Mouse (Mus musculus) liver, adult 2 months (tissue): ENCODE measurements around the gene Amhr2. TPM values are rescaled to one million over a fixed set of nuclear protein-coding genes. Genes with fewer than 3 reads are reported as not detected.

Experiments used
- DNase-seq: peaks from one replicate; pipeline ENCODE4 v3.0.0-alpha.2; 2011; ENCODE audit warnings: low read depth, low spot score; ENCODE audit errors: extremely low read depth
- H3K27ac ChIP-seq: fragments of 200-500 bp; replicated peaks from 2 replicates; pipeline ENCODE4 v1.5.1; 2012; ENCODE audit warnings: low read depth, mild to moderate bottlenecking, control low read depth, inconsistent platforms, low read length; ENCODE audit not compliant: insufficient read depth
- H3K27me3 ChIP-seq: fragments of 200-500 bp; 2 replicates; pipeline ENCODE4 v1.6.1; 2012; ENCODE audit warnings: mild to moderate bottlenecking, moderate library complexity, low read length, inconsistent platforms; ENCODE audit not compliant: control insufficient read depth, insufficient read depth
- H3K36me3 ChIP-seq: fragments of 200-500 bp; 2 replicates; pipeline ENCODE4 v1.6.1; 2012; ENCODE audit warnings: low read length, inconsistent platforms; ENCODE audit not compliant: control insufficient read depth, insufficient read depth
- H3K4me1 ChIP-seq: fragments of 200-500 bp; 2 replicates; pipeline ENCODE4 v1.6.1; 2011; ENCODE audit warnings: low read length; ENCODE audit not compliant: control insufficient read depth, insufficient read depth
- H3K4me3 ChIP-seq: fragments of 200-500 bp; 2 replicates; pipeline ENCODE4 v1.5.1; 2011; ENCODE audit warnings: low read depth, mild to moderate bottlenecking, control low read depth, low read length, moderate library complexity; ENCODE audit not compliant: insufficient read depth
- H3K79me2 ChIP-seq: fragments of 200-500 bp; 2 replicates; pipeline ENCODE4 v1.6.1; 2012; ENCODE audit warnings: inconsistent platforms, mild to moderate bottlenecking, low read length, moderate library complexity; ENCODE audit not compliant: control insufficient read depth, insufficient read depth
- H3K9ac ChIP-seq: fragments of 200-500 bp; 2 replicates; pipeline ENCODE4 v1.6.1; 2012; ENCODE audit warnings: low read depth, mild to moderate bottlenecking, control low read depth, inconsistent platforms, low read length
- CTCF ChIP-seq: fragments of 200-500 bp; IDR thresholded peaks from 2 replicates; pipeline ENCODE4 v1.5.1; 2011; ENCODE audit warnings: low read depth, low read length, control low read depth
- POLR2A ChIP-seq: fragments of 200-500 bp; IDR thresholded peaks from 2 replicates; pipeline ENCODE4 v1.6.1; 2011; ENCODE audit warnings: low read length, control low read depth; ENCODE audit not compliant: insufficient read depth; ENCODE audit errors: extremely low read depth
- WGBS: fragments of 180-500 bp; shearing (Covaris S2); methylation state at CpG from one replicate; pipeline ENCODE4 v1.1.7; 2018; 5-methylcytosine and 5-hydroxymethylcytosine counted together
- polyA plus RNA-seq: library from polyadenylated mRNA; depleted of rRNA; stranded (reverse); fragments of >200 nt; gene quantifications from 2 replicates; pipeline ENCODE4 v1.2.3, GENCODE M21; 2012
- total RNA-seq: library from RNA; depleted of rRNA; stranded (reverse); fragments of >200 nt; gene quantifications from 2 replicates; pipeline ENCODE4 v1.2.3, GENCODE M21; 2014

Amhr2 gene
- total and polyA plus RNA-seq, 2 experiments, result 0.09 to 0.40 TPM

DNA sequence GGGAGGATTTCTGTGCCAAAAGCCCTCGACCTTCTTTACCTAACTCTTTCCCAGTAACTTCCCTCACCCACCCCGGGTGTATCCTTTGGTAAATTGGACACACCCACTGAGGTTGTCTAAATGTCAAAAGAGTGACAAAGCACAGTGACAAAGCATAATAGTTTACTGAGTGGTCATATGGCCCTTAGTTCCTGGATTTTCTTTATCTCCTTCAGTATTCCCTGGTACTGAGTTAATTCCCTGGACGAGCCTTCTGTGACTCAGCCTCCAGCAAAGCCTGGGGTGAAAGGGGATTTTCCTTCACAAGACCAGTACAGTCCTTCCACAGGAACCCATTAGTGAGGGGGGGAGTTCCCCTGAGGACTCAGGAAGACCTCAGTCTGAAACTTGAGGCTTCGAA, 15.8 kb downstream of the Amhr2 start:
- TF ChIP-seq POLR2A (no peak), CTCF (no peak)
- H3K4me3 ChIP-seq, result no peak overlapping the region
- no peaks in the 10 kb centered on the region; the same call in 1 of the 2 replicates for H3K79me2 ChIP-seq
- no peak for DNase-seq
- no peaks in the 10 kb centered on the region for H3K27me3 ChIP-seq
- H3K9ac ChIP-seq, result no peak overlapping the region
- H3K4me1 ChIP-seq, result peaks cover 9% of the 10 kb centered on the region
- 70% methylated on average over 4 of the region's 4 CpGs for WGBS
- H3K27ac ChIP-seq, result no peak overlapping the region
- H3K36me3 ChIP-seq, result peaks cover 7% of the 10 kb centered on the region; the same call in 1 of the 2 replicates

GRCm38 (mm10) chr15:102461430-102462075, 16.4 kb downstream of the Amhr2 start:
- no peak overlapping the region for H3K27ac ChIP-seq
- H3K79me2 ChIP-seq, result no peaks in the 10 kb centered on the region; the same call in 1 of the 2 replicates
- H3K36me3 ChIP-seq, result peaks cover 7% of the 10 kb centered on the region; the same call in 1 of the 2 replicates
- H3K4me1 ChIP-seq, result peaks cover 9% of the 10 kb centered on the region
- no peak overlapping the region for H3K4me3 ChIP-seq
- TF ChIP-seq CTCF, result no peak
- no peak for TF ChIP-seq POLR2A
- H3K9ac ChIP-seq, result no peak overlapping the region
- no peak for DNase-seq
- H3K27me3 ChIP-seq, result no peaks in the 10 kb centered on the region
- 78% methylated on average over 9 of the region's 9 CpGs for WGBS

GRCm38 (mm10) chr15:102463666-102464065, 18.5 kb downstream of the Amhr2 start:
- Histone ChIP-seq H3K79me2 (no peaks in the 10 kb centered on the region; the same call in 1 of the 2 replicates), H3K27me3 (no peaks in the 10 kb centered on the region), H3K4me1 (peaks cover 9% of the 10 kb centered on the region), H3K27ac (no peak overlapping the region), H3K9ac (no peak overlapping the region), H3K36me3 (peaks cover 7% of the 10 kb centered on the region; the same call in 1 of the 2 replicates), H3K4me3 (no peak overlapping the region)
- TF ChIP-seq CTCF (peak; percentile 21; the same call in 1 of the 2 replicates), POLR2A (no peak)
- DNase-seq, result peak; percentile 34

DNA sequence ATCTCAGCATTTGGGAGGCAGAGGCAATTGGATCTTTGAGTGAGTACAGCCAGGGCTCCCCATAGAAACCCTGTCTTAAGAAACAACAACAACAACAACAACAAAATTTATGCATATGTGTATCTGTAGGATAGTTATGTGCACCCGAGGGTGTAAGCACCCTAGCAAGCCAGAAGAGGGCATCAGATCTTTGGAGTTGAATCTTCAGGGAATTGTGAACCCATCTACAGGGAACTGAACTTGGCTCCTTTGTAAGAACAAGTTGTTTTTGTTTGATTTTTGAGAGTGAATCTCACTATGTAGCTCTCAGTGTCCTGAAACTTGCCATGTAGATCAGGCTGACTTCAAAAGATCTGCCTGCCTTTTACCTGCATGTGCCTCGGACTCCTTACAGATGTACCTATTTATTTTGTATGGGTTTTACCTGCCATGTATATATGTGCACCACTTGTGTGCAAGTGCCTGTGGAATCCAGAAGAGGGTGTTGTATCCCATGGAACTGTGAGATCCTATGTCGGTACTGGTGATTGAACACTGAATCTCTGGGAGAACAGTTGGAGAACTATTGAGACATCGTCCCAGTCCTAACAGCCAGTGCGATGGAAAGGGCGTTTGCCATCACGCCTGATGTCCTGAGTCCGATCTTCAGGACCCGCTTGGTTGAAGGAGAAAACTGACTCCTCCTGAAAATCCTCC, 23.7 kb downstream of the Amhr2 start:
- Histone ChIP-seq H3K9ac (no peak overlapping the region), H3K27me3 (no peaks in the 10 kb centered on the region), H3K4me1 (peaks cover 9% of the 10 kb centered on the region; the same call in 1 of the 2 replicates), H3K79me2 (peaks cover 8% of the 10 kb centered on the region), H3K36me3 (peaks cover 7% of the 10 kb centered on the region), H3K27ac (no peak overlapping the region), H3K4me3 (no peak overlapping the region)
- WGBS, result 98% methylated on average over 9 of the region's 9 CpGs
- TF ChIP-seq CTCF (no peak), POLR2A (no peak)
- no peak for DNase-seq

GRCm38 (mm10) chr15:102470183-102470604, 25.0 kb downstream of the Amhr2 start, which contains the start of gene Pcbp2:
Pcbp2 (plus strand) TSS chr15:102470539.
- Histone ChIP-seq H3K9ac (peak within 1 kb of the TSS; percentile 86), H3K4me1 (peaks cover 9% of the 10 kb centered on the region; the same call in 1 of the 2 replicates), H3K27ac (peak within 1 kb of the TSS; percentile 84), H3K79me2 (peaks cover 8% of the 10 kb centered on the region), H3K27me3 (no peaks in the 10 kb centered on the region), H3K36me3 (peaks cover 19% of the 10 kb centered on the region), H3K4me3 (peak within 1 kb of the TSS; percentile 80)
- peak; percentile 84 for TF ChIP-seq CTCF
- TF ChIP-seq POLR2A, result peak; percentile 60; the same call in 1 of the 2 replicates
- WGBS, result under 1% methylated on average over 40 of the region's 40 CpGs
- peak; percentile 92 for DNase-seq
